Mouse (Mus musculus): ENCODE data around the gene Tgm2.
A peak's percentile ranks its signal among the peaks of the same experiment; 100 is the strongest.

Gene Tgm2

GRCm38 (mm10) chr2:158146223-158146622, at the start of gene Tgm2:
TSS of gene Tgm2 (minus strand) at chr2:158146436.
- peak; percentile 95 for DNase-seq

- DNase-seq = peak; percentile 40
Observed at GRCm38 (mm10) chr2:158194945-158195640, 48.9 kb upstream of the Tgm2 start.

- no peak for DNase-seq
Observed at GRCm38 (mm10) chr2:158193611-158194336, 47.5 kb upstream of the Tgm2 start.

- DNase-seq = peak; percentile 32
Observed at GRCm38 (mm10) chr2:158191098-158191497, 44.9 kb upstream of the Tgm2 start.

- DNase-seq = no peak
Observed at GRCm38 (mm10) chr2:158189451-158189850, 43.2 kb upstream of the Tgm2 start.

GRCm38 (mm10) chr2:158186206-158186871, 40.1 kb upstream of the Tgm2 start:
- DNase-seq = no peak

GRCm38 (mm10) chr2:158183266-158183665, 37.0 kb upstream of the Tgm2 start:
- DNase-seq = no peak

GRCm38 (mm10) chr2:158181932-158182331, 35.7 kb upstream of the Tgm2 start:
- DNase-seq = no peak

GRCm38 (mm10) chr2:158180797-158181196, 34.6 kb upstream of the Tgm2 start:
- DNase-seq = peak; percentile 65

GRCm38 (mm10) chr2:158179370-158180111, 33.3 kb upstream of the Tgm2 start:
- DNase-seq = no peak

- peak; percentile 83 for DNase-seq
Observed at GRCm38 (mm10) chr2:158178696-158179369, 32.6 kb upstream of the Tgm2 start.

GRCm38 (mm10) chr2:158178139-158178538, 31.9 kb upstream of the Tgm2 start:
- DNase-seq = no peak

GRCm38 (mm10) chr2:158177574-158177973, 31.3 kb upstream of the Tgm2 start:
- DNase-seq = no peak

- DNase-seq = no peak
Observed at GRCm38 (mm10) chr2:158176763-158177162, 30.5 kb upstream of the Tgm2 start.

GRCm38 (mm10) chr2:158175433-158175832, 29.2 kb upstream of the Tgm2 start:
- DNase-seq = no peak

GRCm38 (mm10) chr2:158174958-158175357, 28.7 kb upstream of the Tgm2 start:
- no peak for DNase-seq

- DNase-seq = peak; percentile 60
Observed at GRCm38 (mm10) chr2:158174438-158174837, 28.2 kb upstream of the Tgm2 start.

GRCm38 (mm10) chr2:158170394-158170793, 24.2 kb upstream of the Tgm2 start:
- DNase-seq = no peak

- DNase-seq = no peak
Observed at GRCm38 (mm10) chr2:158169771-158170170, 23.5 kb upstream of the Tgm2 start.

- no peak for DNase-seq
Observed at GRCm38 (mm10) chr2:158169351-158169750, 23.1 kb upstream of the Tgm2 start.

- DNase-seq = no peak
Observed at GRCm38 (mm10) chr2:158168741-158169211, 22.5 kb upstream of the Tgm2 start.

GRCm38 (mm10) chr2:158167496-158168205, 21.4 kb upstream of the Tgm2 start:
- DNase-seq = no peak
